Mouse (Mus musculus) kidney, embryonic 16.5 days (tissue): Measurements from ENCODE around the gene Sik3. TPM values are rescaled to one million over a fixed set of nuclear protein-coding genes. Genes with fewer than 3 reads are reported as not detected.

Experiments used
- ATAC-seq: fragments of 200-750 bp; cut with Nextera tagmentation; 2 replicates; pipeline ENCODE4 v1.8.0; 2017; ENCODE audit warnings: moderate TSS enrichment; ENCODE audit not compliant: low FRiP score, low TSS enrichment
- H3K27ac ChIP-seq: fragments of 300-500 bp; sonication (generic); 2 replicates; pipeline ENCODE4 v1.5.1; 2014; ENCODE audit warnings: low read length
- H3K27me3 ChIP-seq: fragments of 300-500 bp; sonication (generic); 2 replicates; pipeline ENCODE4 v1.6.1; 2014; ENCODE audit warnings: low read length, control low read depth, mixed read lengths; ENCODE audit not compliant: insufficient read depth
- H3K36me3 ChIP-seq: fragments of 300-500 bp; sonication (generic); 2 replicates; pipeline ENCODE4 v1.6.1; 2014; ENCODE audit warnings: low read length, control low read depth, mixed read lengths; ENCODE audit not compliant: insufficient read depth
- H3K4me1 ChIP-seq: fragments of 300-500 bp; sonication (generic); 2 replicates; pipeline ENCODE4 v1.6.1; 2014; ENCODE audit warnings: low read length, control low read depth, mixed read lengths; ENCODE audit not compliant: insufficient read depth
- H3K4me2 ChIP-seq: fragments of 300-500 bp; sonication (generic); replicated peaks from 2 replicates; pipeline ENCODE4 v1.6.1; 2014; ENCODE audit warnings: low read depth, low read length
- H3K4me3 ChIP-seq: fragments of 300-500 bp; sonication (generic); 2 replicates; pipeline ENCODE4 v1.5.1; 2014; ENCODE audit warnings: mild to moderate bottlenecking, low read length
- H3K9ac ChIP-seq: fragments of 300-500 bp; sonication (generic); replicated peaks from 2 replicates; pipeline ENCODE4 v1.6.1; 2014; ENCODE audit warnings: low read length
- H3K9me3 ChIP-seq: fragments of 300-500 bp; sonication (generic); 2 replicates; pipeline ENCODE4 v1.6.1; 2016; ENCODE audit warnings: low read length, control low read depth
- WGBS: fragments of 180-500 bp; shearing (Covaris S2); extraction: QIAGEN DNeasy Blood & Tissue Kit; methylation state at CpG from one replicate; pipeline ENCODE4 v1.1.7; 2014; 5-methylcytosine and 5-hydroxymethylcytosine counted together
- polyA plus RNA-seq: library from polyadenylated mRNA; unstranded; fragments of >200 nt; fragmentation: Nextera tagmentation; extraction: Ambion mirVana; gene quantifications from 2 replicates; pipeline ENCODE4 v1.2.1, GENCODE M21; 2015

The Sik3 gene
- polyA plus RNA-seq, 1 experiment from 2014 or later: 5.2 TPM

GRCm38 (mm10) chr9:46272677-46273454 is 260.2 kb downstream of the Sik3 start, which contains the start of gene Zpr1:
Gene Zpr1 (plus strand): TSS chr9:46273064.
- Histone ChIP-seq H3K27me3 (peaks cover 8% of the 10 kb centered on the region; the same call in 1 of the 2 replicates), H3K4me3 (peak within 1 kb of the TSS; percentile 93), H3K9me3 (no peaks in the 10 kb centered on the region), H3K9ac (peak within 1 kb of the TSS; percentile 81), H3K4me2 (peak within 1 kb of the TSS; percentile 92), H3K36me3 (peaks cover 34% of the 10 kb centered on the region), H3K4me1 (peaks cover 13% of the 10 kb centered on the region), H3K27ac (peak within 1 kb of the TSS; percentile 84)
- 5% methylated on average over 45 of the region's 45 CpGs for WGBS
- ATAC-seq: peak; percentile 96

Other genes starting within 250 kb of the Sik3 start
- 24.1 and 31.1 TPM in 2 replicates for gene Cep164, start 184.1 kb upstream of the Sik3 start, polyA plus RNA-seq
- gene Bace1, start 174.2 kb upstream of the Sik3 start, polyA plus RNA-seq: 35.2 and 38.8 TPM in 2 replicates
- 23.2 and 24.9 TPM in 2 replicates for gene Pcsk7, start 106.3 kb upstream of the Sik3 start, polyA plus RNA-seq
- gene Rnf214, start 105.9 kb upstream of the Sik3 start, polyA plus RNA-seq: 50.5 and 62.7 TPM in 2 replicates
- gene Tagln, start 76.8 kb upstream of the Sik3 start, polyA plus RNA-seq: 92.3 and 154 TPM in 2 replicates
- 44.5 and 45.8 TPM in 2 replicates for gene Sidt2, start 57.6 kb upstream of the Sik3 start, polyA plus RNA-seq
- gene Pafah1b2, start 130 bp upstream of the Sik3 start, polyA plus RNA-seq: 166 and 173 TPM in 2 replicates
- 13.6 and 19.3 TPM in 2 replicates for gene Apoa1, start 215.8 kb downstream of the Sik3 start, polyA plus RNA-seq
- gene Apoc3, start 222.8 kb downstream of the Sik3 start, polyA plus RNA-seq: 0.76 and 0.82 TPM in 2 replicates
- 0.25 TPM in 1 of 2 replicates, not detected in the other for gene Apoa4, start 227.9 kb downstream of the Sik3 start, polyA plus RNA-seq